Mouse (Mus musculus) layer of hippocampus, adult 11-12 months (tissue): ENCODE data around the gene Gbf1.

Source experiments
- DNase-seq: peaks from one replicate; pipeline ENCODE4 v3.0.0; 2022; ENCODE audit warnings: low spot score

Gbf1 gene

GRCm38 (mm10) chr19:46302551-46302950, 150.2 kb downstream of the Gbf1 start:
- no peak for DNase-seq

- DNase-seq, result no peak
Observed at GRCm38 (mm10) chr19:46303251-46304215, 151.2 kb downstream of the Gbf1 start.

- DNase-seq, result peak; percentile 84
Observed at GRCm38 (mm10) chr19:46304216-46304841, 152.0 kb downstream of the Gbf1 start, which contains the start of gene Nfkb2. Nfkb2 (plus strand) TSS chr19:46304320.

GRCm38 (mm10) chr19:46304908-46305333, 152.6 kb downstream of the Gbf1 start:
- no peak for DNase-seq

GRCm38 (mm10) chr19:46305432-46306267, 153.3 kb downstream of the Gbf1 start:
- peak; percentile 79 for DNase-seq

- no peak for DNase-seq
Observed at GRCm38 (mm10) chr19:46306268-46306610, 153.9 kb downstream of the Gbf1 start.

GRCm38 (mm10) chr19:46306751-46307289, 154.5 kb downstream of the Gbf1 start:
- DNase-seq, result no peak

GRCm38 (mm10) chr19:46307781-46308180, 155.5 kb downstream of the Gbf1 start:
- DNase-seq, result peak; percentile 5

- peak; percentile 4 for DNase-seq
Observed at GRCm38 (mm10) chr19:46308303-46308702, 156.0 kb downstream of the Gbf1 start.

GRCm38 (mm10) chr19:46308706-46309435, 156.6 kb downstream of the Gbf1 start:
- peak; percentile 86 for DNase-seq

GRCm38 (mm10) chr19:46309651-46310305, 157.5 kb downstream of the Gbf1 start:
- peak; percentile 10 for DNase-seq

GRCm38 (mm10) chr19:46310312-46310865, 158.1 kb downstream of the Gbf1 start:
- peak; percentile 7 for DNase-seq

- DNase-seq, result peak; percentile 7
Observed at GRCm38 (mm10) chr19:46311341-46311740, 159.0 kb downstream of the Gbf1 start.

GRCm38 (mm10) chr19:46312566-46312965, 160.3 kb downstream of the Gbf1 start:
- peak; percentile 4 for DNase-seq

- peak; percentile 5 for DNase-seq
Observed at GRCm38 (mm10) chr19:46313116-46313515, 160.8 kb downstream of the Gbf1 start.

- no peak for DNase-seq
Observed at GRCm38 (mm10) chr19:46313591-46313990, 161.3 kb downstream of the Gbf1 start.

GRCm38 (mm10) chr19:46314151-46314601, 161.9 kb downstream of the Gbf1 start:
- DNase-seq, result peak; percentile 10

GRCm38 (mm10) chr19:46314872-46315742, 162.8 kb downstream of the Gbf1 start:
- peak; percentile 15 for DNase-seq
